Mouse (Mus musculus): ENCODE data around the gene Dct.

Gene Dct

GRCm38 (mm10) chr14:118049648-118050238 lies 2.3 kb downstream of the Dct start:
- ATAC-seq (ENCODE audit: insufficient number of reproducible peaks, low FRiP score, low TSS enrichment), result no peak

GRCm38 (mm10) chr14:118042963-118043362 lies 9.1 kb downstream of the Dct start:
- ATAC-seq (ENCODE audit: insufficient number of reproducible peaks, low FRiP score, low TSS enrichment), result no peak

GRCm38 (mm10) chr14:118042066-118042762 lies 9.8 kb downstream of the Dct start:
- ATAC-seq (ENCODE audit: insufficient number of reproducible peaks, low FRiP score, low TSS enrichment), result no peak

DNA sequence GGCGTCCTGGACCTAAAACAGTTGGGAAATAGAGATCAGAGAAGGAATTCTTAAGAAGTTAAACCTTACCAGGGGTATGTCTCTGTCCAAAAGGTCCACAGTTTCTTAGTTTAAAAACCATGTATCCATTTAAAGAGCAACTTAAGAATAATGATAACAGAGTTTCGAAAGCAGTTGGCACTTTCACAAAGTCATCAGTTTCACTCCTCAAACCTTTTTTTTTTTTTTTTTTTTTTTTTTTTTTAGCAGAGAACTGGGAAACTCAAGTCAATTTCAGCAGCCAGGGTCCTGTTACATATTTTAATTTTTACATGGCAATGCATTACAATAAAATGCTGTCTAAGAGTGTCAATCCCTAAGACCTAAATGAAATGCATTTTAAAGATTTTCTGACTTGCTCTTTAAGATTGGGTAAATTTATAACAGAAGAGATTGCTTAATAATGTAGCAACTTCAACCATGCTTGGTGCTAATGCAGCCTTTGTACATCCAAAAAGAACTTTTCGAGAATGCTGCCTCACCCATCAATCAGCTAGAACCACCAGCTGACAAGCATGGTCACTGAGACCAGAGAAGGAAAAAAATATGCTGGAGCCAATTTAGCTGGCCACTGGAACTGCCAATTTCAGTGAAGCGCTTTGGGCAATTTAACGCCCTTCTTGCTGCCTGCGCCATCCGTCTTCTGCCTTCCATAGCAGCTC lies 11.3 kb downstream of the Dct start:
- no peak for ATAC-seq (ENCODE audit: insufficient number of reproducible peaks, low FRiP score, low TSS enrichment)

DNA sequence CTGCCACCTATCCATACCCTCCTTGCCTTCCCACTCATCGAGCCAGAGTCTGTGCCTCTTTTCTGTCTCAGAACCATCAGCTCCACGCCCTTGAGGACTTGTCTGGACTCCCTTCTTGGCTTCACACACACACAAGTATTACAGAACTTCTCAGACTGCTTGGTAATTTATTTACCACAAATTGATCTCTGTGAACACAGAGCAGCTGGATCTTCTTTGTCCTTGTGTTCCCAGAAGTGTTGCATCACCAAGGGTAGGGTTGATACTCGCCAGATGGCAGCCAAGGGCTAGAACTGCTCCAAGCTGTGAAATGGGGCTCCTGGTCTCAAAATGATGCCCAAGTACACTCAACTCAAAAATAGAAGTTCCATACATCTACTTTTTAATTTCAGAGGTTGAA lies 13.0 kb downstream of the Dct start:
- ATAC-seq (ENCODE audit: insufficient number of reproducible peaks, low FRiP score, low TSS enrichment), result no peak

DNA sequence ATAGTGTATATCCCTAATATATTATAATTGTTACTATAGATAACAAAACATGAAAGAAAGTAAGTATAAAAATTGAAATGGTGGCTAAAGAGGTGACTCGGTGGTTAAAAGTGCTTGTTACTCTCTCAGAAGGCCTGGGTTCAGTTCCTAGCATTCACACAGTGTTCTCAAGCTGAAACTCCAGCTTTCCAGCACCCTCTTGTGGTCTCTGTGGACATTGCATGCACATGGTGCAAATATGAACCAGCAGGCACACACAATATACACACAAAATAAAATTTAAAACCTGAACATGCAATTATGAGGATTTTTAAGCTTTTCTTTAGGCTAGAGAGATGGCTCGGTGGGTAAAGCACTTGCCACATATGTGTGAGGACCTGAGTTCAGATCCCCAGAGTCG lies 24.5 kb downstream of the Dct start:
- ATAC-seq (ENCODE audit: insufficient number of reproducible peaks, low FRiP score, low TSS enrichment), result no peak

DNA sequence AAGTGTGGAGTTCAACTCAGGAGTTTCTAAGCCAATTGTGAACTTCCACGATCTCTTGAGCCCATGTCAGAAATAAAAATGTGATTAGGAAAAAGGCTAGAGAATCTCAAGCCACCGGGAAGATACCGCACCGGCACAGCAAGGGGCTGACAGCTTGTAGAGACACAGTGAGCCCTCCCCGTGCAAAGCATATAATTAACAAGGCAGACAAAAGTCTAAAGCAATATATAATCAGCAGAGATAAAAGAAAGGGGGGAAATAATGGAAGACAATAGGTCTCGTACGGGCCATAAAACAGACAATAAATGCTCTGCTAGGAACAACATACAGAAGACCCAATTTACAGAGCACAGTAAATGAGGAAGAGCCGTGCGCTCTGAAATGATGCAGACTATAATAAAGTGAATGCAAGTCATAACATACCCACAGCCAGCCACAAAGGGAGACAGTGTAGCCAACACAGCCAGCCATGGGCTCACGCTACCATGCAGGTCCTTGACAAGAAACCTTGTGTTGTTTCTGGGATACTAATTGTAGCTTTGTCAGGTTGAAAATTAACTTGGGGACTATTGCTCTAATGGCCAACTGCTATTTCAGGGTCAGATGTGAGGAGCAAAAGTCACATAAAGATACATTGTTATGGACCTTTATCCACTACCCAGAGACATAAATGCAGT lies 30.0 kb downstream of the Dct start:
- ATAC-seq (ENCODE audit: insufficient number of reproducible peaks, low FRiP score, low TSS enrichment), result no peak

DNA sequence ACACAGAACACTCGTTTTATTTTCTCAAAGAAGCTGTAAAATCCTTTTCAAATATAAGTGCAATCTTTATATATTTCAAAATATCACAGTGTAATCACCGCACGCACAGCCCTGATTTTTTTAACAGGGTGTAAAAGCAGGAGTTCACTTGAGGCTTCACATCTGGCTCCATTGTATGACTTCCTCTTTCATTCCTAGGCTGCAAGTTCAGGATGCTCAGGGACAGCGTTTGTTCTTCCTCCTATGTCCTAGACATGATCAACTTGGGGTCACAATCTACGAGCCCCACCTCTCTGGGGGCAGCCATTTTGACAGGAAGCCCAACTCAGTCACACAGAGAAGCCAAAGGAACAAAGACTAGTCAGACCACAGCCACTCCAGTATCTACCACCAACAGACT lies 32.7 kb downstream of the Dct start:
- ATAC-seq (ENCODE audit: insufficient number of reproducible peaks, low FRiP score, low TSS enrichment), result no peak

DNA sequence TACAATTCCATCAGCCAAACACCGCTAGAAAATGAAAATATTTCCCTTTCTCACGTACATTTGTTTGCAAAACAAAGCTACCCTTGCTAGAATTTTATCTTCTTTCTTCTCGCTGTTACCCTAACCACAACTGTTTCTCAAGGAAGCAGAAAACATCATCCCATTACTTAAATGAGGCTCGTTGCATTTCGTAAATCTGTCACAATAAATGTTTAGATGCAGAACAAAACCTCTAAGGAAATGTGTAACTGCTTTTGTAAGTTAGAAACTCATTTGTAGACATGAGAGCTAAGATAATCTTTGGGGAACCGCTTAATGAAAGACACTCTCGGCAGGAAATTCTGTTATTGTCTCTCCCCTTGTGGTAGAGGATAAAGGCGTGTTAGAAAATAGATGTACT lies 38.8 kb downstream of the Dct start:
- ATAC-seq (ENCODE audit: insufficient number of reproducible peaks, low FRiP score, low TSS enrichment), result no peak

DNA sequence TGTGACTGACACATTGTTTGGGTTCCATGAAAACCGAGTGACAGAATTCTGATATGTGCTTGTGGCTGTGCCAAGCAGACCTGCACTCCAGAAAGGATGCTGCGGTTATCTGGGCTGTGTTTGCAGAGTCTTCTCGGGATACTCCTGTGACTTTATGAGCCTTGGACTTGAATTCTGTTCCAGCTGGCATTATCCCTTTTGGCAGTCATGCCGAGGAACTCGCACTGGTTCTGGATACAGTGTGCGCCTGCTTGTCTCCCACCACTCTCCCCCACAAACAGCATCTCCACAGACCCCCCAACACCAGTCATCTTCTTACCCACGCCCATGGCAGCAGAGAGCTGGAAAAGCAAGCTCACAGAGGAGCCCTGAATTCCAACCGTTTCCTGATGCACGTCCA lies 42.5 kb downstream of the Dct start:
- no peak for ATAC-seq (ENCODE audit: insufficient number of reproducible peaks, low FRiP score, low TSS enrichment)

GRCm38 (mm10) chr14:118005697-118006096 lies 46.3 kb downstream of the Dct start:
- peak; percentile 39; the same call in 1 of the 2 replicates for ATAC-seq (ENCODE audit: insufficient number of reproducible peaks, low FRiP score, low TSS enrichment)

DNA sequence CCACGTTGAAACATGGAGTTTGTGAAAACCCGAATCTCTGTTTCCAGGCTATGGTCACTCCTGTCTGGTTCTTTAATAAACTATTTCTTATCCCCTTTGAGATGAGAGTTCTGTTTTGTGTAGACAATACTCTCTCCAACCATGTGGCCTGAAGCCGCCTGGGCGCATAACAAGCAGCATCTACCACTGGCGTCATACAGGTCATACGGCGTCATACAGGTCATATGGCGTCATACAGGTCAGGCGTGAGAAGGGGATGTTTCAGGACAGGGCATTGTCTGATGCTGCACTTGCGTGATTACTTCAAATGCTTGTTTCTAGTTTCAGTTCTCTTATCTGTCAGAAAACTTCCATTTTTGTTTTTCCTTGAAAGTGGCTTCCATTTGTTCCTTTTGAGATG lies 47.6 kb downstream of the Dct start:
- ATAC-seq (ENCODE audit: insufficient number of reproducible peaks, low FRiP score, low TSS enrichment), result no peak

GRCm38 (mm10) chr14:117993845-117994244 lies 58.2 kb downstream of the Dct start:
- no peak for ATAC-seq (ENCODE audit: insufficient number of reproducible peaks, low FRiP score, low TSS enrichment)

- ATAC-seq (ENCODE audit: insufficient number of reproducible peaks, low FRiP score, low TSS enrichment), result no peak
These were observed 59.3 kb downstream of the Dct start for GRCm38 (mm10) chr14:117992600-117993256.

DNA sequence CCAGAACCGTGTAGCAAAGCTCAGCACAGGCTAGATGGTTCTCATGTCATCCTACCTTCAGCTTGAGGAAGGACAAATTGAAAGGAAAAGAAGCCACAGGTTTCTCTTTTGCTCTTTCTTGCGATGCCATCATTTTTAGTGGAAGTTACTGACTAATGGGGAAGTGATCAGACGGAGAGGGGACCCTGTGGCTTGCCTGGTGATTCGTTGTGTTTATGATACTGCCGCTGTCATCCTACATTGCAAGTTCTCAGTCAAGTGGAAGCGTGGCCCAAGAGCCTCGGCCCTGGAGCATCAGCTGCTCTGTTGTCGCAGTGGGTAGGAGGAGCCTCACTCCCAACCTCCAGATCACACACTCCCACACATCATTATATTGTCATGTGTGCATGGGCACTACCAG lies 61.8 kb downstream of the Dct start:
- no peak for ATAC-seq (ENCODE audit: insufficient number of reproducible peaks, low FRiP score, low TSS enrichment)

GRCm38 (mm10) chr14:117988444-117988843 lies 63.6 kb downstream of the Dct start:
- ATAC-seq (ENCODE audit: insufficient number of reproducible peaks, low FRiP score, low TSS enrichment), result no peak

DNA sequence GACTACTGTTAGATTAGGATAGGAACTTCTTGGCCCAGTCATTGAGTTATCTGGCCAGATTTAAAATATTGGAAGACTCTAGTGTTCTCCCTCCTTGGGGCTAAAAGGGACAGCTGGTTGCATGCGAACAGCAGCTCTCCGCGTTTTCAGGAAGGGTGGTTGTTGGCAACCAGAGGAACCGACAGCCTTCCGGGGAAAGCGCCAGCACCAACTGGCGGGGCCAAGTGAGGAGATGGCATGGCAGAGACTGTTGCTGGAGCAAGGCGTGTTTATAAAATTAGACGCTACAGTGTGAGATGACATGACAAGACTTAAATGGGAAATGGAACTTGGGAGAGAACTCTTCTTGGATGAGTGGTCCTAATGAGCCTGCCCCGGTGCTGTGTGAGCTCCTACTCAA lies 70.5 kb downstream of the Dct start:
- ATAC-seq (ENCODE audit: insufficient number of reproducible peaks, low FRiP score, low TSS enrichment), result no peak

DNA sequence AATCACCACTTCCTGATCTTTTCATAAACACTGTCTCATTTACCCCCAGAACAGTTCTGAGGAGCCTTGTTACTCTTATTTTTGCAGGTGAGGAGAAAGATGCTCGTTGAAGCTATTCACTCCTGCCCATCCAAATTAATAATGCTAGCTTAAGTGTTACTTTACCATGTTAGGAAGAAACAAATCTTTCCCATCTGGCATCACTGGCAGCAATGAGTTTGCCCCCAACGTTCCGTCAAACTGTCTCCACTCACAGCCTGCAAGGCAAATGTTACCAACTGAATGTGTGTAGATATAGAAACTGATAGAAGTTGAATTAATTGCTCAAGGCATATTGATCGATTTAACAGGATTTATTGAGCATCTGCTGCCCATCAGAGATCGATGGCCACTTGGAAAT lies 79.5 kb downstream of the Dct start:
- no peak for ATAC-seq (ENCODE audit: insufficient number of reproducible peaks, low FRiP score, low TSS enrichment)
